Mouse (Mus musculus) G1E (cell line): ENCODE results near the gene Bcar3. TPM values are rescaled to one million over a fixed set of nuclear protein-coding genes. Genes with fewer than 3 reads are reported as not detected.

Source experiments
- ATAC-seq: 2 replicates; pipeline ENCODE4 v1.8.0; 2016; ENCODE audit warnings: mild to moderate bottlenecking; ENCODE audit not compliant: insufficient number of reproducible peaks, poor library complexity, low FRiP score, severe bottlenecking; ENCODE audit errors: extremely low read depth
- DNase-seq: peaks from one replicate; pipeline ENCODE4 v3.0.0; 2012; ENCODE audit warnings: low spot score
- H3K27me3 ChIP-seq: 2 replicates; pipeline ENCODE4 v1.6.1; 2012; ENCODE audit warnings: mild to moderate bottlenecking, low read length, inconsistent platforms; ENCODE audit not compliant: insufficient read depth
- H3K36me3 ChIP-seq: replicated peaks from 2 replicates; pipeline ENCODE3; 2012; ENCODE audit warnings: mild to moderate bottlenecking, inconsistent platforms
- H3K4me1 ChIP-seq: 2 replicates; pipeline ENCODE4 v1.6.1; 2012; ENCODE audit warnings: low read depth, low read length, inconsistent platforms, mixed read lengths; ENCODE audit not compliant: insufficient read depth
- H3K4me3 ChIP-seq: 2 replicates; pipeline ENCODE4 v1.5.1; 2012; ENCODE audit warnings: low read depth, mild to moderate bottlenecking, inconsistent platforms, low read length, moderate library complexity, mixed read lengths
- H3K9me3 ChIP-seq: replicated peaks from 2 replicates; pipeline ENCODE4 v1.6.1; 2012; ENCODE audit warnings: inconsistent platforms
- CTCF ChIP-seq: IDR thresholded peaks from 2 replicates; pipeline ENCODE4 v1.5.1; 2012; ENCODE audit warnings: low read depth, low read length, inconsistent platforms, mixed read lengths
- GATA1 ChIP-seq: IDR thresholded peaks from 2 replicates; pipeline ENCODE4 v1.6.1; 2012; ENCODE audit warnings: borderline replicate concordance, low read length, inconsistent platforms, mixed read lengths
- GATA2 ChIP-seq: IDR thresholded peaks from 2 replicates; pipeline ENCODE4 v1.6.1; 2012; ENCODE audit warnings: low read depth, low read length, inconsistent platforms, borderline replicate concordance
- POLR2AphosphoS5 ChIP-seq: IDR thresholded peaks from 2 replicates; pipeline ENCODE4 v1.6.1; 2012; ENCODE audit warnings: low read depth, low read length, inconsistent platforms; ENCODE audit not compliant: insufficient replicate concordance
- TAL1 ChIP-seq: conservative IDR thresholded peaks from 2 replicates; pipeline ENCODE4 v1.6.1; 2012; ENCODE audit warnings: low read depth, low read length, inconsistent platforms, mixed read lengths
- polyA plus RNA-seq: library from polyadenylated mRNA; stranded (reverse); fragments of >175 nt; gene quantifications from 2 replicates; pipeline ENCODE4 v1.2.3, GENCODE M21; 2012
- total RNA-seq, 2 experiments: library from RNA; stranded (forward) in 1 of 2; stranded (reverse) in 1 of 2; fragments of 200-1000 nt in 1 of 2; fragments of >200 nt in 1 of 2; fragmentation: Nextera tagmentation in 1 of 2; gene quantifications; 2 replicates each; pipeline ENCODE4 v1.2.3; 2014 to 2017

Bcar3 gene
- total and polyA plus RNA-seq, 3 experiments = 0.27 TPM; not detected in 2

DNA sequence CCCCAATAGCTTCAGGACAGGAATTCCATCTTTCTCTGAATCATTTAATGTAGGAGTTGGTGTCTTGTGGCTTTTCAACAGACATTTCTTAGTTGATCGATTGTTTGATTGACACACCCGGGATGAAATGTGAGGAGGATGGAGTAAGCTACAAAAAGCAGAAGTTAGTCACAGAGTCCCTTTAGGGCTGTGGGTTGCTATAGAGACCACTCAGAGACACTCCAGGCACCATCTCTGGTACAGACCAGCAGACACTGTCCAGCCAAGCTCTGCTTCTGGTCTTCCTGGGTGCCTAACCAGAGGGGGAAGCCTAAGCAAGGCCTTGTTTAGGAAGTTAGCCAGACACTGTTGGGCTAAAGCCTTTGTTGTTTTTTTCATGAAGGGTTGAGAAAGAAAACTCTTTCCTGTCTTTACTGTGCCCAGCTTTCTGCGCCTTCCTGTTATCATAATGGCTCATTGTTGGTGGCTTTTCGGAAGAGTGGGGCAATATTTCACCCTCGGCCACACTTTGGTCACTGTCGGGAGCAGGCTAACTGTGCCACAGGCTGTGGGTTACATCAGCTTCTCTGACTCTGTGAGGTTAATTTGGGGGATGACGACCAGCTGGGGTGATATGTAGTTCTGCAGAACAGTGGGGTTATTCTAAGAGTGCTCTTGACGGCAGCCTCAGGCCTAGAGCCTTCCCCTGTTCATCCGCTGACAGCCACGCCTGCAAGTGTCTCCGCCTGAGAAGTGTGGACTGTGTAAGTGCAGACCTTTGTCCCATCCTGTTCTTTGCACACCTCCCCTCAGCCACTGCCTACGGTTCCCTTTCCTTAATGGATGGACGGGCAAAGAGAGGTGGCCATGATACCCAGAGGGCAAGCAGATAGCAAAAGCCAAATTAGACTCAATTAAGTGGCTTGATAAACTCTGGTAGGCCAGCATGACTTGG lies 46.5 kb downstream of the Bcar3 start:
- Histone ChIP-seq H3K27me3 (no peaks in the 10 kb centered on the region; the same call in 1 of the 2 replicates), H3K9me3 (no peaks in the 10 kb centered on the region), H3K36me3 (no peaks in the 10 kb centered on the region), H3K4me3 (no peak overlapping the region), H3K4me1 (0 out of 2 replicates have a peak, but pooled peaks cover 4% of the 10 kb centered on the region)
- DNase-seq = no peak
- ATAC-seq = no peak
- no peak for TF ChIP-seq POLR2AphosphoS5
- no peak for TF ChIP-seq CTCF
- no peak for TF ChIP-seq GATA2
- no peak for TF ChIP-seq GATA1
- no peak for TF ChIP-seq TAL1

DNA sequence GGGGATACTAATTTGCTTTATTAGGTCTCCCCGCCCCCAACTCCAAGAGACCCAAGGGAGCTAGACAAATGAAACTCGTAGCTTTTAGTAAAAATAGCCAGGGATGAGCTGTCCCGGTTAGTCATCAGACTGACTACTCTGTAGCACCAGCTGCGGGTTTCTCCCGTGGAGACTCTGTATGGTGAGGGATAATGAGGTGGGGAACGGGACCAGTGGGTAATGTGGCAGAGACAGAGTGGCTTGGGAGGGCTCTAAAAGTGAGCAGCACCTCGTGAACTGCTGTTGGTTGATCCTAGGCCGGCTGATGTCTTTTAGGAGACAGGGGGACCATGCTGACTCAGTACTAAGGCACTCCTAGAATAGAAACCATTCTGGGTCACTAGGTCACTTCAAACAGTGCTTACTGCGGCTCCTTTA lies 49.5 kb downstream of the Bcar3 start:
- Histone ChIP-seq H3K4me3 (no peak overlapping the region), H3K36me3 (no peaks in the 10 kb centered on the region), H3K4me1 (peaks cover 23% of the 10 kb centered on the region), H3K9me3 (no peaks in the 10 kb centered on the region), H3K27me3 (no peaks in the 10 kb centered on the region; the same call in 1 of the 2 replicates)
- DNase-seq = no peak
- no peak for TF ChIP-seq GATA2
- TF ChIP-seq CTCF = no peak
- TF ChIP-seq POLR2AphosphoS5 = no peak
- TF ChIP-seq GATA1 = no peak
- TF ChIP-seq TAL1 = no peak
- no peak for ATAC-seq

GRCm38 (mm10) chr3:122344350-122344749 lies 50.4 kb downstream of the Bcar3 start:
- no peaks in the 10 kb centered on the region for H3K36me3 ChIP-seq
- H3K9me3 ChIP-seq = no peaks in the 10 kb centered on the region
- ATAC-seq (no peak), DNase-seq (no peak)
- peaks cover 23% of the 10 kb centered on the region for H3K4me1 ChIP-seq
- TF ChIP-seq GATA1 (no peak), TAL1 (no peak), GATA2 (no peak), POLR2AphosphoS5 (no peak), CTCF (no peak)
- H3K27me3 ChIP-seq = no peaks in the 10 kb centered on the region; the same call in 1 of the 2 replicates
- no peak overlapping the region for H3K4me3 ChIP-seq

GRCm38 (mm10) chr3:122345977-122346472 lies 52.1 kb downstream of the Bcar3 start:
- Histone ChIP-seq H3K36me3 (no peaks in the 10 kb centered on the region), H3K9me3 (no peaks in the 10 kb centered on the region), H3K27me3 (no peaks in the 10 kb centered on the region), H3K4me1 (peaks cover 23% of the 10 kb centered on the region), H3K4me3 (no peak overlapping the region)
- no peak for DNase-seq
- TF ChIP-seq CTCF = no peak
- peak; percentile 24; the same call in 1 of the 2 replicates for TF ChIP-seq TAL1
- ATAC-seq = peak; percentile 28; the same call in 1 of the 2 replicates

- no peak for TF ChIP-seq TAL1
- no peak for TF ChIP-seq GATA2
- TF ChIP-seq POLR2AphosphoS5 = no peak
- TF ChIP-seq GATA1 = no peak
- TF ChIP-seq CTCF = no peak
- Histone ChIP-seq H3K4me1 (peaks cover 23% of the 10 kb centered on the region), H3K27me3 (no peaks in the 10 kb centered on the region), H3K36me3 (no peaks in the 10 kb centered on the region), H3K4me3 (no peak overlapping the region), H3K9me3 (no peaks in the 10 kb centered on the region)
- no peak for ATAC-seq
- no peak for DNase-seq
Observed at GRCm38 (mm10) chr3:122346600-122346999, 52.7 kb downstream of the Bcar3 start.

DNA sequence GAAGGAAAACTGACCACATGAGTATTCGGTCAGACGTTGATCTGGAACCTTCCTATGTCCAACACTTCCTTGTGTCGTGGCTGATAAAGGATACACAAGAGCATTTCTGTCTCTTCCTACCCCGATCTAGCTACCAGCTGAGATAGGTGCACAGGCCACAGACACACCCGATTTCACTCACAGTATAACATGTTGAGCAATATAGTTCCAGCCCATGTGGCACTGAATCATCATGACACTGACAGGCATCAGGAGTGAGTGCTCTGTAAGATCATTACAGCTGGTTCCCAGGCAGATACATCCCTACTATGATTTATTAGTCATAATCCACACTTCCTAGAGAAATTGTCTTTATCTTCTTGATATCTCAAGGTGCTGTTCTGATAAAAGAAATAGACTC lies 54.7 kb downstream of the Bcar3 start:
- ATAC-seq (no peak), DNase-seq (no peak)
- Histone ChIP-seq H3K4me1 (peaks cover 23% of the 10 kb centered on the region), H3K4me3 (no peak overlapping the region), H3K9me3 (no peaks in the 10 kb centered on the region), H3K27me3 (peaks cover 4% of the 10 kb centered on the region), H3K36me3 (no peaks in the 10 kb centered on the region)
- TF ChIP-seq POLR2AphosphoS5 (no peak), CTCF (no peak), GATA1 (no peak), TAL1 (no peak), GATA2 (no peak)
